Mouse (Mus musculus) neural tube, embryonic 11.5 days (tissue): ENCODE measurements around the gene Kcnk3. TPM values are rescaled to one million over a fixed set of nuclear protein-coding genes. Genes with fewer than 3 reads are reported as not detected.

ENCODE experiments used
- ATAC-seq: fragments of 200-750 bp; cut with Nextera tagmentation; 2 replicates; pipeline ENCODE4 v1.8.0; 2017; ENCODE audit warnings: moderate number of reproducible peaks, mild to moderate bottlenecking, moderate TSS enrichment, moderate library complexity; ENCODE audit not compliant: insufficient read depth, low FRiP score, low TSS enrichment
- DNase-seq: peaks from one replicate; pipeline ENCODE4 v3.0.0-alpha.2; 2015; ENCODE audit warnings: low spot score
- H3K27ac ChIP-seq: fragments of 300-500 bp; sonication (generic); 2 replicates; pipeline ENCODE4 v1.5.1; 2014; ENCODE audit warnings: low read depth, mild to moderate bottlenecking, low read length
- H3K27me3 ChIP-seq: fragments of 300-500 bp; sonication (generic); 2 replicates; pipeline ENCODE4 v1.6.1; 2014; ENCODE audit warnings: mild to moderate bottlenecking, low read length, mixed read lengths; ENCODE audit not compliant: control insufficient read depth, insufficient read depth
- H3K36me3 ChIP-seq: fragments of 300-500 bp; sonication (generic); 2 replicates; pipeline ENCODE4 v1.6.1; 2014; ENCODE audit warnings: mild to moderate bottlenecking, low read length, moderate library complexity, mixed read lengths; ENCODE audit not compliant: control insufficient read depth, insufficient read depth
- H3K4me1 ChIP-seq: fragments of 300-500 bp; sonication (generic); 2 replicates; pipeline ENCODE4 v1.6.1; 2014; ENCODE audit warnings: low read length, mixed read lengths; ENCODE audit not compliant: control insufficient read depth, insufficient read depth
- H3K4me2 ChIP-seq: fragments of 300-500 bp; sonication (generic); 2 replicates; pipeline ENCODE4 v1.6.1; 2014; ENCODE audit warnings: low read depth, mild to moderate bottlenecking, moderate library complexity
- H3K4me3 ChIP-seq: fragments of 300-500 bp; sonication (generic); 2 replicates; pipeline ENCODE4 v1.5.1; 2014; ENCODE audit warnings: low read depth, low read length
- H3K9ac ChIP-seq: fragments of 300-500 bp; sonication (generic); 2 replicates; pipeline ENCODE4 v1.6.1; 2014; ENCODE audit warnings: mild to moderate bottlenecking, low read length
- H3K9me3 ChIP-seq: fragments of 300-500 bp; sonication (generic); 2 replicates; pipeline ENCODE4 v1.6.1; 2016; ENCODE audit warnings: low read length; ENCODE audit not compliant: control insufficient read depth
- WGBS: fragments of 180-500 bp; shearing (Covaris S2); extraction: QIAGEN DNeasy Blood & Tissue Kit; methylation state at CpG from one replicate; pipeline ENCODE4 v1.1.7; 2014; 5-methylcytosine and 5-hydroxymethylcytosine counted together
- polyA plus RNA-seq: library from polyadenylated mRNA; unstranded; fragments of >200 nt; fragmentation: Nextera tagmentation; extraction: Ambion mirVana; gene quantifications from 2 replicates; pipeline ENCODE4 v1.2.1, GENCODE M21; 2014

Gene Kcnk3
- polyA plus RNA-seq, 1 experiment from 2014 or later: 0.92 TPM

GRCm38 (mm10) chr5:30591205-30591731, 3.3 kb downstream of the Kcnk3 start:
- Histone ChIP-seq H3K9me3 (no peaks in the 10 kb centered on the region), H3K4me3 (no peak overlapping the region), H3K4me1 (peaks cover 5% of the 10 kb centered on the region; the same call in 1 of the 2 replicates), H3K4me2 (no peak overlapping the region), H3K36me3 (no peaks in the 10 kb centered on the region), H3K27ac (no peak overlapping the region), H3K27me3 (peaks cover 21% of the 10 kb centered on the region), H3K9ac (no peak overlapping the region)
- no peak for ATAC-seq
- no peak for DNase-seq
- WGBS: 72% methylated on average over 5 of the region's 5 CpGs

GRCm38 (mm10) chr5:30591786-30592185, 3.8 kb downstream of the Kcnk3 start:
- H3K36me3 ChIP-seq: no peaks in the 10 kb centered on the region
- H3K4me1 ChIP-seq: peaks cover 5% of the 10 kb centered on the region; the same call in 1 of the 2 replicates
- H3K27ac ChIP-seq: no peak overlapping the region
- 81% methylated on average over 8 of the region's 8 CpGs for WGBS
- H3K9ac ChIP-seq: no peak overlapping the region
- ATAC-seq (no peak), DNase-seq (no peak)
- peaks cover 21% of the 10 kb centered on the region for H3K27me3 ChIP-seq
- H3K4me2 ChIP-seq: no peak overlapping the region
- no peak overlapping the region for H3K4me3 ChIP-seq
- no peaks in the 10 kb centered on the region for H3K9me3 ChIP-seq

GRCm38 (mm10) chr5:30592279-30592980, 4.5 kb downstream of the Kcnk3 start:
- H3K9ac ChIP-seq: no peak overlapping the region
- H3K36me3 ChIP-seq: no peaks in the 10 kb centered on the region
- no peak overlapping the region for H3K4me3 ChIP-seq
- WGBS: 83% methylated on average over 11 of the region's 11 CpGs
- no peak for DNase-seq
- H3K27me3 ChIP-seq: peaks cover 18% of the 10 kb centered on the region
- no peak overlapping the region for H3K27ac ChIP-seq
- no peaks in the 10 kb centered on the region for H3K9me3 ChIP-seq
- no peak for ATAC-seq
- H3K4me1 ChIP-seq: peaks cover 5% of the 10 kb centered on the region; the same call in 1 of the 2 replicates
- no peak overlapping the region for H3K4me2 ChIP-seq

GRCm38 (mm10) chr5:30593360-30593759, 5.4 kb downstream of the Kcnk3 start:
- no peak overlapping the region for H3K9ac ChIP-seq
- no peaks in the 10 kb centered on the region for H3K36me3 ChIP-seq
- H3K27ac ChIP-seq: no peak overlapping the region
- no peak overlapping the region for H3K4me3 ChIP-seq
- peaks cover 5% of the 10 kb centered on the region; the same call in 1 of the 2 replicates for H3K4me1 ChIP-seq
- WGBS: 81% methylated on average over 11 of the region's 11 CpGs
- no peak for DNase-seq
- H3K27me3 ChIP-seq: peaks cover 18% of the 10 kb centered on the region
- H3K9me3 ChIP-seq: no peaks in the 10 kb centered on the region
- ATAC-seq: no peak
- H3K4me2 ChIP-seq: no peak overlapping the region

- WGBS: 52% methylated on average over 10 of the region's 10 CpGs
- Histone ChIP-seq H3K4me3 (no peak overlapping the region), H3K27me3 (peaks cover 12% of the 10 kb centered on the region), H3K36me3 (no peaks in the 10 kb centered on the region), H3K27ac (no peak overlapping the region), H3K4me1 (no peaks in the 10 kb centered on the region), H3K9ac (no peak overlapping the region), H3K9me3 (no peaks in the 10 kb centered on the region), H3K4me2 (no peak overlapping the region)
- no peak for DNase-seq
- ATAC-seq: no peak
These were observed 6.0 kb downstream of the Kcnk3 start for GRCm38 (mm10) chr5:30593811-30594504.

GRCm38 (mm10) chr5:30594953-30595560, 7.1 kb downstream of the Kcnk3 start:
- Histone ChIP-seq H3K27me3 (peaks cover under 1% of the 10 kb centered on the region), H3K36me3 (no peaks in the 10 kb centered on the region), H3K4me1 (no peaks in the 10 kb centered on the region), H3K4me3 (no peak overlapping the region), H3K27ac (no peak overlapping the region), H3K9me3 (no peaks in the 10 kb centered on the region), H3K9ac (no peak overlapping the region), H3K4me2 (no peak overlapping the region)
- DNase-seq: no peak
- 45% methylated on average over 6 of the region's 6 CpGs for WGBS
- ATAC-seq: no peak

- H3K36me3 ChIP-seq: no peaks in the 10 kb centered on the region
- no peaks in the 10 kb centered on the region for H3K4me1 ChIP-seq
- no peak overlapping the region for H3K4me2 ChIP-seq
- ATAC-seq (no peak), DNase-seq (no peak)
- H3K9me3 ChIP-seq: no peaks in the 10 kb centered on the region
- H3K4me3 ChIP-seq: no peak overlapping the region
- 31% methylated on average over 4 of the region's 4 CpGs for WGBS
- no peak overlapping the region for H3K9ac ChIP-seq
- no peak overlapping the region for H3K27ac ChIP-seq
- H3K27me3 ChIP-seq: no peaks in the 10 kb centered on the region
These were observed 13.4 kb downstream of the Kcnk3 start for GRCm38 (mm10) chr5:30601397-30601796.

- no peak overlapping the region for H3K4me3 ChIP-seq
- WGBS: 48% methylated on average over 3 of the region's 3 CpGs
- H3K9ac ChIP-seq: no peak overlapping the region
- no peaks in the 10 kb centered on the region for H3K9me3 ChIP-seq
- ATAC-seq: no peak
- H3K4me2 ChIP-seq: no peak overlapping the region
- H3K4me1 ChIP-seq: no peaks in the 10 kb centered on the region
- no peak for DNase-seq
- no peaks in the 10 kb centered on the region for H3K27me3 ChIP-seq
- no peaks in the 10 kb centered on the region for H3K36me3 ChIP-seq
- H3K27ac ChIP-seq: no peak overlapping the region
These were observed 15.3 kb downstream of the Kcnk3 start for GRCm38 (mm10) chr5:30603255-30603654.
